Mouse (Mus musculus) ovary, adult 2 months (tissue): ENCODE data around the gene Rsph10b. TPM values are rescaled to one million over a fixed set of nuclear protein-coding genes. Genes with fewer than 3 reads are reported as not detected.

Experiments
- polyA plus RNA-seq: library from polyadenylated mRNA; depleted of rRNA; stranded (reverse); fragments of >200 nt; gene quantifications from 2 replicates; pipeline ENCODE4 v1.2.3, GENCODE M21; 2012; rRNA removed

The Rsph10b gene
- 1.4 and 2.6 TPM in 2 replicates for polyA plus RNA-seq

GRCm38 (mm10) chr5:143932831-143933230, at the start of gene Rsph10b:
Gene Rsph10b (plus strand): TSS chr5:143933035.

GRCm38 (mm10) chr5:143897635-143898330, 35.1 kb upstream of the Rsph10b start, which contains the start of gene Ankrd61:
Gene Ankrd61 (minus strand): TSS chr5:143897685.

DNA sequence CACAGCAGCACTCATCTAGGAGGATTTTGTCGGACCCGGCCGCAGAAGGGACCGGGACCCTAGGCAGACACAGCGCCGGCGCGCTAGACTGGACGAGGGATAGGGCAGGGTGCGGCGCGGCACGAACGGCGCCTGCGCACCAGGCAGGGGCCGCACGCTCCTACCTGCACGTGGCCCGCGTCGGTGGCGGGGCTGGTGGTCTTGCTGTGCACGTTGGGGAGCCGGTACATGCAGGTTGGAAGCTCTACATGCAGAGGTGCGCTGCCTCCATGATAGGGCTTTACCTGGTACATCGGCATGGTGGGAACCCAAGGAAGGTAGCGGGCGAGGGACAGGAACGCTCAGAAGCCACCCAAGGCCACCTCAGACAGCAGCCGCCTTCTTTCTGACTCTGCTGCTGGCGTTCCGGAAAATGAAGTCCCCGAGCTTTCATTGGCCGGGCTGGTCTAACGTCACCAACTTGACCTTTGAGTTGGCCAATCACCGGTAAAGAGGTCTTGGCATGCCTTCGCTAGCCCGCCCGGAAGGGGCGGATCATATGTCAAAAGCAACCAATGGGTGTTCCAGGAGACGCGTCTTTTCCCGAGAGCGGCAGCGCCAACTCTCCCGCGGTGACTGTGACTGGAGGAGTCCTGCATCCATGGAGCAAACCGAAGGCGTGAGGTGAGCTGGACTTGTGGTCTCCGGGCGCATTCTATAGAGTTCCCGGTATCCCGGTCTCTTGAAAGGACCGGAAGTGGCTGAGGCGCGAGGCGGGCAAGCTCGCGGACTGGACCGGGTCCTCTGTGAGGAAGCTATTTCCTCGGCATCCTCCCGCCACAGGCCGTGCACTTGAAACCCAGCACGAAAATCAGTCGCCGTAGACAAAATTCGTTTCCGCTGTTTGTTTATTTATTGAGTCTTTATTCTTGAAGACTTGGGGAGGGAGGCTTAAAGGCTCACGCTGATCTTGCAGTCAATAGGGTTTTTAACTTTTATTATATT, 23.1 kb upstream of the Rsph10b start, which contains the start of the genes Aimp2 and Pms2:
Gene Aimp2 (minus strand): TSS at position 431 of the 984 bp plus-strand sequence.
Gene Pms2 (plus strand): TSS at position 548 of the 984 bp plus-strand sequence.

GRCm38 (mm10) chr5:143927875-143928274, 5.0 kb upstream of the Rsph10b start, which contains the start of gene Gm42421:
Gene Gm42421 (plus strand): TSS chr5:143928175.

GRCm38 (mm10) chr5:144014551-144015311, 81.9 kb downstream of the Rsph10b start, which contains the start of gene Ccz1:
Gene Ccz1 (minus strand): TSS chr5:144014877.

GRCm38 (mm10) chr5:144026620-144027263, 93.9 kb downstream of the Rsph10b start, which contains the start of gene Ocm:
Gene Ocm (minus strand): TSS chr5:144026670.

Other genes with a start within 250 kb of the Rsph10b start
- 10.1 and 10.8 TPM in 2 replicates for gene Usp42, start 200.8 kb upstream of the Rsph10b start, polyA plus RNA-seq
- gene Eif2ak1, start 115.2 kb upstream of the Rsph10b start, polyA plus RNA-seq, result 16.6 and 22.9 TPM in 2 replicates
- 0.08 and 0.10 TPM in 2 replicates for gene Ankrd61, start 35.4 kb upstream of the Rsph10b start, polyA plus RNA-seq
- gene Aimp2, start 23.2 kb upstream of the Rsph10b start, polyA plus RNA-seq, result 45.9 and 51.8 TPM in 2 replicates
- 1.8 and 2.9 TPM in 2 replicates for gene Pms2, start 23.1 kb upstream of the Rsph10b start, polyA plus RNA-seq
- gene Gm42421, start 4.9 kb upstream of the Rsph10b start, polyA plus RNA-seq, result not detected in 2 replicates
- gene Ccz1, start 81.8 kb downstream of the Rsph10b start, polyA plus RNA-seq, result 3.9 and 4.2 TPM in 2 replicates
- gene Ocm, start 93.6 kb downstream of the Rsph10b start, polyA plus RNA-seq, result not detected in 2 replicates
- gene Lmtk2, start 167.4 kb downstream of the Rsph10b start, polyA plus RNA-seq, result 12.9 and 15.2 TPM in 2 replicates